Mouse (Mus musculus) forebrain, embryonic 10.5 days (tissue): ENCODE data around the gene Cdh20. TPM values are rescaled to one million over a fixed set of nuclear protein-coding genes. Genes with fewer than 3 reads are reported as not detected.

Source experiments
- DNase-seq: peaks from one replicate; pipeline ENCODE4 v3.0.0-alpha.2; 2017; ENCODE audit warnings: low spot score; ENCODE audit errors: extremely low spot score
- H3K27ac ChIP-seq: fragments of 300-500 bp; sonication (generic); 2 replicates; pipeline ENCODE4 v1.5.1; 2016; ENCODE audit warnings: mild to moderate bottlenecking
- H3K27me3 ChIP-seq: fragments of 300-500 bp; sonication (generic); 2 replicates; pipeline ENCODE4 v1.6.1; 2016; ENCODE audit warnings: mild to moderate bottlenecking; ENCODE audit not compliant: poor library complexity, severe bottlenecking
- H3K36me3 ChIP-seq: fragments of 300-500 bp; sonication (generic); replicated peaks from 2 replicates; pipeline ENCODE4 v1.6.1; 2016; ENCODE audit warnings: mild to moderate bottlenecking, moderate library complexity
- H3K4me1 ChIP-seq: fragments of 300-500 bp; sonication (generic); 2 replicates; pipeline ENCODE4 v1.6.1; 2016
- H3K4me3 ChIP-seq: fragments of 300-500 bp; sonication (generic); 2 replicates; pipeline ENCODE4 v1.5.1; 2016; ENCODE audit warnings: mild to moderate bottlenecking, moderate library complexity
- H3K9me3 ChIP-seq: fragments of 300-500 bp; sonication (generic); 2 replicates; pipeline ENCODE4 v1.6.1; 2016; ENCODE audit warnings: mild to moderate bottlenecking, moderate library complexity
- WGBS: fragments of 180-500 bp; shearing (Covaris S2); methylation state at CpG from one replicate; pipeline ENCODE4 v1.1.7; 2016; 5-methylcytosine and 5-hydroxymethylcytosine counted together
- polyA plus RNA-seq: library from polyadenylated mRNA; unstranded; fragments of >200 nt; fragmentation: Nextera tagmentation; extraction: Ambion mirVana; gene quantifications from 2 replicates; pipeline ENCODE4 v1.2.1, GENCODE M21; 2016

The Cdh20 gene
- polyA plus RNA-seq, 1 experiment from 2014 or later = 1.9 TPM

GRCm38 (mm10) chr1:104817510-104817909 is 49.2 kb downstream of the Cdh20 start:
- Histone ChIP-seq H3K27ac (no peak overlapping the region), H3K4me1 (no peaks in the 10 kb centered on the region), H3K27me3 (no peaks in the 10 kb centered on the region), H3K36me3 (no peaks in the 10 kb centered on the region), H3K9me3 (no peaks in the 10 kb centered on the region), H3K4me3 (no peak overlapping the region)
- WGBS = 90% methylated on average over 2 of the region's 2 CpGs
- no peak for DNase-seq

GRCm38 (mm10) chr1:104828106-104828505 is 59.8 kb downstream of the Cdh20 start:
- Histone ChIP-seq H3K4me3 (no peak overlapping the region), H3K4me1 (no peaks in the 10 kb centered on the region), H3K9me3 (no peaks in the 10 kb centered on the region), H3K36me3 (no peaks in the 10 kb centered on the region), H3K27me3 (no peaks in the 10 kb centered on the region), H3K27ac (no peak overlapping the region)
- DNase-seq = no peak
- WGBS = 83% methylated on average over 2 of the region's 2 CpGs

- Histone ChIP-seq H3K36me3 (no peaks in the 10 kb centered on the region), H3K4me3 (no peak overlapping the region), H3K4me1 (peaks cover 14% of the 10 kb centered on the region), H3K27ac (no peak overlapping the region), H3K9me3 (no peaks in the 10 kb centered on the region), H3K27me3 (no peaks in the 10 kb centered on the region)
- DNase-seq = no peak
- WGBS = 44% methylated on average over 4 of the region's 4 CpGs
These were observed 70.0 kb downstream of the Cdh20 start for GRCm38 (mm10) chr1:104838206-104838915.

- no peak for DNase-seq
- Histone ChIP-seq H3K27me3 (no peaks in the 10 kb centered on the region), H3K27ac (no peak overlapping the region), H3K4me3 (no peak overlapping the region), H3K36me3 (no peaks in the 10 kb centered on the region), H3K9me3 (no peaks in the 10 kb centered on the region), H3K4me1 (peaks cover 14% of the 10 kb centered on the region)
These were observed 70.7 kb downstream of the Cdh20 start for GRCm38 (mm10) chr1:104839051-104839450.

GRCm38 (mm10) chr1:104848256-104848919 is 80.1 kb downstream of the Cdh20 start:
- WGBS = 20% methylated on average over 2 of the region's 2 CpGs

GRCm38 (mm10) chr1:104848920-104849272 is 80.6 kb downstream of the Cdh20 start:
- Histone ChIP-seq H3K27ac (0 out of 2 replicates have a peak overlapping the region, but pooled peaks have one; percentile 30), H3K27me3 (no peaks in the 10 kb centered on the region), H3K4me1 (peaks cover 17% of the 10 kb centered on the region), H3K9me3 (no peaks in the 10 kb centered on the region), H3K36me3 (no peaks in the 10 kb centered on the region), H3K4me3 (no peak overlapping the region)
- DNase-seq = peak; percentile 15
- 28% methylated on average over 4 of the region's 4 CpGs for WGBS

More at GRCm38 (mm10) chr1:104848256-104848919, 80.1 kb downstream of the Cdh20 start:
- Histone ChIP-seq H3K27ac (peak overlapping the region; percentile 53), H3K9me3 (no peaks in the 10 kb centered on the region), H3K4me1 (peaks cover 17% of the 10 kb centered on the region), H3K4me3 (no peak overlapping the region), H3K36me3 (no peaks in the 10 kb centered on the region), H3K27me3 (no peaks in the 10 kb centered on the region)
- no peak for DNase-seq

GRCm38 (mm10) chr1:104877384-104877783 is 109.1 kb downstream of the Cdh20 start:
- H3K27ac ChIP-seq = no peak overlapping the region
- no peaks in the 10 kb centered on the region for H3K9me3 ChIP-seq
- H3K36me3 ChIP-seq = no peaks in the 10 kb centered on the region
- no peak overlapping the region for H3K4me3 ChIP-seq
- 83% methylated on average over 1 of the region's 1 CpGs for WGBS
- no peaks in the 10 kb centered on the region for H3K27me3 ChIP-seq
- no peak for DNase-seq
- H3K4me1 ChIP-seq = no peaks in the 10 kb centered on the region

GRCm38 (mm10) chr1:104901815-104902214 is 133.5 kb downstream of the Cdh20 start:
- Histone ChIP-seq H3K4me3 (no peak overlapping the region), H3K27me3 (no peaks in the 10 kb centered on the region), H3K36me3 (no peaks in the 10 kb centered on the region), H3K27ac (no peak overlapping the region), H3K9me3 (no peaks in the 10 kb centered on the region), H3K4me1 (no peaks in the 10 kb centered on the region)
- no peak for DNase-seq

- no peak overlapping the region for H3K27ac ChIP-seq
- DNase-seq = no peak
- no peak overlapping the region for H3K4me3 ChIP-seq
- H3K27me3 ChIP-seq = no peaks in the 10 kb centered on the region
- H3K4me1 ChIP-seq = no peaks in the 10 kb centered on the region
- no peaks in the 10 kb centered on the region for H3K36me3 ChIP-seq
- H3K9me3 ChIP-seq = no peaks in the 10 kb centered on the region
- WGBS = 80% methylated on average over 5 of the region's 5 CpGs
These were observed 135.1 kb downstream of the Cdh20 start for GRCm38 (mm10) chr1:104903409-104903808.

- no peak for DNase-seq
- no peaks in the 10 kb centered on the region for H3K9me3 ChIP-seq
- H3K27ac ChIP-seq = no peak overlapping the region
- WGBS = 67% methylated on average over 3 of the region's 3 CpGs
- H3K36me3 ChIP-seq = no peaks in the 10 kb centered on the region
- peaks cover 17% of the 10 kb centered on the region; the same call in 1 of the 2 replicates for H3K27me3 ChIP-seq
- peaks cover 30% of the 10 kb centered on the region for H3K4me1 ChIP-seq
- no peak overlapping the region for H3K4me3 ChIP-seq
These were observed 144.1 kb downstream of the Cdh20 start for GRCm38 (mm10) chr1:104912407-104912806.

- Histone ChIP-seq H3K27ac (no peak overlapping the region), H3K36me3 (no peaks in the 10 kb centered on the region), H3K9me3 (no peaks in the 10 kb centered on the region), H3K27me3 (peaks cover 37% of the 10 kb centered on the region), H3K4me3 (no peak overlapping the region), H3K4me1 (peaks cover 40% of the 10 kb centered on the region)
- no peak for DNase-seq
- 45% methylated on average over 2 of the region's 2 CpGs for WGBS
These were observed 148.2 kb downstream of the Cdh20 start for GRCm38 (mm10) chr1:104916507-104916906.

GRCm38 (mm10) chr1:104917307-104917836 is 149.0 kb downstream of the Cdh20 start:
- Histone ChIP-seq H3K27me3 (peaks cover 37% of the 10 kb centered on the region), H3K4me3 (no peak overlapping the region), H3K4me1 (peaks cover 31% of the 10 kb centered on the region), H3K36me3 (no peaks in the 10 kb centered on the region), H3K9me3 (no peaks in the 10 kb centered on the region), H3K27ac (no peak overlapping the region)
- WGBS = 38% methylated on average over 1 of the region's 1 CpGs
- no peak for DNase-seq

- Histone ChIP-seq H3K4me3 (no peak overlapping the region), H3K27ac (no peak overlapping the region), H3K4me1 (no peaks in the 10 kb centered on the region), H3K9me3 (no peaks in the 10 kb centered on the region), H3K36me3 (no peaks in the 10 kb centered on the region), H3K27me3 (no peaks in the 10 kb centered on the region)
- WGBS = 61% methylated on average over 7 of the region's 7 CpGs
- no peak for DNase-seq
These were observed 164.7 kb downstream of the Cdh20 start for GRCm38 (mm10) chr1:104933051-104933450.
